In the genomic region with DNA sequence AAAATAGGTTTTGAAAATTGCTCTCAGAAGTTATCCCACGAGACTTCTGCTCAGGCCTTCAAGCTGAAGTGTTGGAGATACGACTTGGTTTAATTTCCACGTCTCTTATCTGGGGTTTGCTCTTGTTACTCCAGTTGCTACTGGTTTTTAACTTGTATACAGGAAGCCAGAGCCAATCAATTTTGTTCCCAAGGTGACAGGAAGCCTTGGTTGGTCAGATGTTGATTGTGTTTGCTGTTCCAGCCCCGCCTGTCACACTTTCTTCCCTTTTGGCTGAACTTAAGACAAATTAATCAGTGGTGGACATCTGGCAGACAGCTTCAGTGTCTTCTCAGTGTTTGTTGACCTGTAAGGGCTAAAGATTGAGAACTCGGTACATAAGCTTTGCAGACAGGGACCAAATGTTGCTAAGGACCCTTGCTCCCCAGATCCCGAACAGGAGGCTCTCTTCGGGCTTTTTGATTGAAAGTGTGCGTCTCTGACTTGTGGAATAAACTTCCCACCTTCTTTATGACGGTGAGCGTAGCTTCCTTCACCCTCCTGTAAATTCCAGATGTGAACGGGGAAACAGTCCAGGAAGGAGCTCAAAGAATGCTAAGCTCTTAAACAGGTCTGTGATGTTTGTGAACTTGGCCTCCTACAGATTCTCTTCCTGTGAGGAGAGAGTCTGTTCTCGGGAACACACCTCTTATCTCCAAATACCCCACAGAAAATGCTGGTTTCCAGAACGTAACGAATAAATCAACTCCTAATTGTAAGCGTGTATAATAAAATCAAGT, we compare ENCODE assay signal across 9 mouse cellular contexts.
A peak's percentile ranks its signal among the peaks of the same experiment; 100 is the strongest.
DNase-seq lines count a peak whose midpoint lies in the region; ATAC-seq lines count a peak whose summit lies in the region.
"Had no signal": no experiment of that assay in that cellular context is flagged by ENCODE, and none has a peak within 500 bp of the region (broad histone marks: within the 10 kb centered on the region; RNA-seq: fewer than 3 reads in every experiment).

No protein-coding gene starts in this region.

- DNase-seq in embryonic facial prominence, embryonic 14.5 days (ENCODE audit: low spot score) = peak; percentile 12
- no peak for DNase-seq in embryonic facial prominence, embryonic 10.5 days (ENCODE audit: low spot score)
- peak; percentile 68 to 82 for DNase-seq in heart, adult 9 months (ENCODE audit: low spot score in 2 of 2)
- DNase-seq in layer of hippocampus, adult 9-11 months = no peak
- no peak for DNase-seq in cerebellum, adult 11-12 months
- DNase-seq in urinary bladder, postnatal 36 days (ENCODE audit: low spot score in 2 of 2) = no peak

- no peaks in the 10 kb centered on the region for H3K4me1 ChIP-seq in embryonic facial prominence, embryonic 14.5 days (ENCODE audit: control insufficient read depth, insufficient read depth, low read length)
- H3K4me1 ChIP-seq in embryonic facial prominence, embryonic 10.5 days = peaks cover 7% of the 10 kb centered on the region
- peaks cover 14% of the 10 kb centered on the region; the same call in 1 of the 2 replicates for H3K4me1 ChIP-seq in kidney, embryonic 15.5 days
- H3K4me1 ChIP-seq in lung, embryonic 16.5 days (replicated peaks; ENCODE audit: control insufficient read depth, insufficient read depth, low read length) = 0 out of 2 replicates have a peak, but pooled peaks cover 5% of the 10 kb centered on the region
- H3K4me1 ChIP-seq: midbrain, embryonic 10.5 days had no signal

- H3K27ac ChIP-seq in embryonic facial prominence, embryonic 14.5 days (replicated peaks; ENCODE audit: low read depth, low read length) = no peak overlapping the region
- no peak overlapping the region for H3K27ac ChIP-seq in embryonic facial prominence, embryonic 10.5 days (replicated peaks)
- H3K27ac ChIP-seq in kidney, embryonic 15.5 days = peak overlapping the region; percentile 9; the same call in 1 of the 2 replicates
- H3K27ac ChIP-seq in lung, embryonic 16.5 days (ENCODE audit: low read length) = peak overlapping the region; percentile 61
- H3K27ac ChIP-seq: midbrain, embryonic 10.5 days had no signal

- H3K4me2 ChIP-seq in embryonic facial prominence, embryonic 14.5 days (ENCODE audit: low read depth, low read length) = no peak overlapping the region
- H3K4me2 ChIP-seq in kidney, embryonic 15.5 days = no peak overlapping the region
- no peak overlapping the region for H3K4me2 ChIP-seq in lung, embryonic 16.5 days (ENCODE audit: low read depth, low read length)

- ATAC-seq in embryonic facial prominence, embryonic 14.5 days (ENCODE audit: low read depth) = no peak
- no peak for ATAC-seq in kidney, embryonic 15.5 days (replicated peaks; ENCODE audit: low FRiP score)
- ATAC-seq in lung, embryonic 16.5 days (ENCODE audit: low read depth) = peak; percentile 56

- no peak overlapping the region for H3K9ac ChIP-seq in embryonic facial prominence, embryonic 14.5 days (ENCODE audit: low read depth, low read length)
- H3K9ac ChIP-seq in kidney, embryonic 15.5 days = no peak overlapping the region
- H3K9ac ChIP-seq in lung, embryonic 16.5 days (ENCODE audit: low read length) = no peak overlapping the region

- no peaks in the 10 kb centered on the region for H3K9me3 ChIP-seq in embryonic facial prominence, embryonic 14.5 days (ENCODE audit: control insufficient read depth, low read length)
- H3K9me3 ChIP-seq in embryonic facial prominence, embryonic 10.5 days = no peaks in the 10 kb centered on the region
- H3K9me3 ChIP-seq in kidney, embryonic 15.5 days (replicated peaks) = no peaks in the 10 kb centered on the region
- H3K9me3 ChIP-seq in lung, embryonic 16.5 days (ENCODE audit: control insufficient read depth, low read length) = no peaks in the 10 kb centered on the region
- H3K9me3 ChIP-seq: midbrain, embryonic 10.5 days had no signal

- H3K4me3 ChIP-seq in embryonic facial prominence, embryonic 14.5 days (ENCODE audit: low read depth, low read length) = no peak overlapping the region
- H3K4me3 ChIP-seq in embryonic facial prominence, embryonic 10.5 days = no peak overlapping the region
- H3K4me3 ChIP-seq in kidney, embryonic 15.5 days (replicated peaks) = no peak overlapping the region
- no peak overlapping the region for H3K4me3 ChIP-seq in lung, embryonic 16.5 days (ENCODE audit: low read length)
- H3K4me3 ChIP-seq: midbrain, embryonic 10.5 days had no signal

- 55% methylated on average over 15 of the region's 15 CpGs for WGBS in embryonic facial prominence, embryonic 14.5 days
- 73% methylated on average over 15 of the region's 15 CpGs for WGBS in embryonic facial prominence, embryonic 10.5 days
- WGBS in kidney, embryonic 15.5 days = 20% methylated on average over 15 of the region's 15 CpGs
- 25% methylated on average over 15 of the region's 15 CpGs for WGBS in lung, embryonic 16.5 days

- no peaks in the 10 kb centered on the region for H3K36me3 ChIP-seq in embryonic facial prominence, embryonic 14.5 days (ENCODE audit: control insufficient read depth, insufficient read depth, low read length)
- no peaks in the 10 kb centered on the region for H3K36me3 ChIP-seq in embryonic facial prominence, embryonic 10.5 days (replicated peaks)
- no peaks in the 10 kb centered on the region for H3K36me3 ChIP-seq in kidney, embryonic 15.5 days
- H3K36me3 ChIP-seq in lung, embryonic 16.5 days (ENCODE audit: control insufficient read depth, insufficient read depth, low read length) = no peaks in the 10 kb centered on the region
- H3K36me3 ChIP-seq: midbrain, embryonic 10.5 days had no signal

- H3K27me3 ChIP-seq in embryonic facial prominence, embryonic 14.5 days (replicated peaks; ENCODE audit: control insufficient read depth, insufficient read depth, low read length) = no peaks in the 10 kb centered on the region
- H3K27me3 ChIP-seq in embryonic facial prominence, embryonic 10.5 days (replicated peaks; ENCODE audit: low read depth, poor library complexity, severe bottlenecking) = no peaks in the 10 kb centered on the region
- no peaks in the 10 kb centered on the region for H3K27me3 ChIP-seq in kidney, embryonic 15.5 days
- H3K27me3 ChIP-seq in lung, embryonic 16.5 days (ENCODE audit: control insufficient read depth, insufficient read depth, low read depth, low read length) = no peaks in the 10 kb centered on the region

Comparison
In these comparisons a context has a peak if more than half of its experiments do, and no peak if none do; other contexts are left out.
1. DNase-seq: peak in embryonic facial prominence, embryonic 14.5 days (single experiment) and heart, adult 9 months (2 of 2); none in embryonic facial prominence, embryonic 10.5 days (single experiment), layer of hippocampus, adult 9-11 months (single experiment), cerebellum, adult 11-12 months (single experiment) and urinary bladder, postnatal 36 days (0 of 2).
2. H3K27ac ChIP-seq: peak in kidney, embryonic 15.5 days (single experiment) and lung, embryonic 16.5 days (single experiment); none in embryonic facial prominence, embryonic 14.5 days (single experiment) and embryonic facial prominence, embryonic 10.5 days (single experiment).